Mouse (Mus musculus): ENCODE results near the gene Stx5a. TPM values are rescaled to one million over a fixed set of nuclear protein-coding genes. Genes with fewer than 3 reads are reported as not detected.

Stx5a gene
- 93.3 TPM for polyA plus RNA-seq (2015; fragmentation: Illumina TruSeq; extraction: RNeasy Lipid Tissue Mini Kit (QIAGEN cat#74804); ENCODE audit: low read depth, low replicate concordance)

GRCm38 (mm10) chr19:8741243-8741869, at the start of gene Stx5a:
Gene Stx5a (plus strand): TSS chr19:8741413.

GRCm38 (mm10) chr19:8722907-8723573, 18.2 kb upstream of the Stx5a start, which contains the start of gene Slc3a2:
Gene Slc3a2 (minus strand): TSS chr19:8723369.

GRCm38 (mm10) chr19:8735389-8736159, 5.6 kb upstream of the Stx5a start, which contains the start of gene Wdr74:
Gene Wdr74 (plus strand): TSS chr19:8735827.

GRCm38 (mm10) chr19:8740603-8741002, 610 bp upstream of the Stx5a start, which contains the start of gene 1700092M07Rik:
Gene 1700092M07Rik (plus strand): TSS chr19:8740718.

GRCm38 (mm10) chr19:8756635-8757387, 15.6 kb downstream of the Stx5a start, which contains the start of gene Nxf1:
Gene Nxf1 (plus strand): TSS chr19:8757073.

GRCm38 (mm10) chr19:8770567-8771270, 29.5 kb downstream of the Stx5a start, which contains the start of gene Tmem223:
Gene Tmem223 (plus strand): TSS chr19:8770996.

GRCm38 (mm10) chr19:8774086-8774835, 33.0 kb downstream of the Stx5a start, which contains the start of gene Tmem179b:
Gene Tmem179b (minus strand): TSS chr19:8774467.

GRCm38 (mm10) chr19:8786008-8786781, 45.0 kb downstream of the Stx5a start, which contains the start of gene Taf6l:
Gene Taf6l (minus strand): TSS chr19:8786417.

GRCm38 (mm10) chr19:8798264-8798946, 57.2 kb downstream of the Stx5a start, which contains the start of gene Polr2g:
Gene Polr2g (minus strand): TSS chr19:8798577.

GRCm38 (mm10) chr19:8802130-8802821, 61.1 kb downstream of the Stx5a start, which contains the start of gene Zbtb3:
Gene Zbtb3 (plus strand): TSS chr19:8802555.

Other genes starting within 250 kb of the Stx5a start
- gene Slc22a8, start 150.2 kb upstream of the Stx5a start, polyA plus RNA-seq (2015; fragmentation: Illumina TruSeq; extraction: RNeasy Lipid Tissue Mini Kit (QIAGEN cat#74804); ENCODE audit: low read depth, low replicate concordance) = 13.3 TPM
- 2.3 TPM for gene Slc22a6, start 123.4 kb upstream of the Stx5a start, polyA plus RNA-seq (2015; fragmentation: Illumina TruSeq; extraction: RNeasy Lipid Tissue Mini Kit (QIAGEN cat#74804); ENCODE audit: low read depth, low replicate concordance)
- gene Chrm1, start 77.6 kb upstream of the Stx5a start, polyA plus RNA-seq (2015; fragmentation: Illumina TruSeq; extraction: RNeasy Lipid Tissue Mini Kit (QIAGEN cat#74804); ENCODE audit: low read depth, low replicate concordance) = 78.9 TPM
- 155 TPM for gene Slc3a2, start 18.0 kb upstream of the Stx5a start, polyA plus RNA-seq (2015; fragmentation: Illumina TruSeq; extraction: RNeasy Lipid Tissue Mini Kit (QIAGEN cat#74804); ENCODE audit: low read depth, low replicate concordance)
- 52.0 TPM for gene Wdr74, start 5.6 kb upstream of the Stx5a start, polyA plus RNA-seq (2015; fragmentation: Illumina TruSeq; extraction: RNeasy Lipid Tissue Mini Kit (QIAGEN cat#74804); ENCODE audit: low read depth, low replicate concordance)
- not detected for gene 1700092M07Rik, start 695 bp upstream of the Stx5a start, polyA plus RNA-seq (2015; fragmentation: Illumina TruSeq; extraction: RNeasy Lipid Tissue Mini Kit (QIAGEN cat#74804); ENCODE audit: low read depth, low replicate concordance)
- 89.5 TPM for gene Nxf1, start 15.7 kb downstream of the Stx5a start, polyA plus RNA-seq (2015; fragmentation: Illumina TruSeq; extraction: RNeasy Lipid Tissue Mini Kit (QIAGEN cat#74804); ENCODE audit: low read depth, low replicate concordance)
- 109 TPM for gene Tmem223, start 29.6 kb downstream of the Stx5a start, polyA plus RNA-seq (2015; fragmentation: Illumina TruSeq; extraction: RNeasy Lipid Tissue Mini Kit (QIAGEN cat#74804); ENCODE audit: low read depth, low replicate concordance)
- gene Tmem179b, start 33.1 kb downstream of the Stx5a start, polyA plus RNA-seq (2015; fragmentation: Illumina TruSeq; extraction: RNeasy Lipid Tissue Mini Kit (QIAGEN cat#74804); ENCODE audit: low read depth, low replicate concordance) = 11.0 TPM
- gene Taf6l, start 45.0 kb downstream of the Stx5a start, polyA plus RNA-seq (2015; fragmentation: Illumina TruSeq; extraction: RNeasy Lipid Tissue Mini Kit (QIAGEN cat#74804); ENCODE audit: low read depth, low replicate concordance) = 12.2 TPM
- gene Polr2g, start 57.2 kb downstream of the Stx5a start, polyA plus RNA-seq (2015; fragmentation: Illumina TruSeq; extraction: RNeasy Lipid Tissue Mini Kit (QIAGEN cat#74804); ENCODE audit: low read depth, low replicate concordance) = 206 TPM
- gene Zbtb3, start 61.1 kb downstream of the Stx5a start, polyA plus RNA-seq (2015; fragmentation: Illumina TruSeq; extraction: RNeasy Lipid Tissue Mini Kit (QIAGEN cat#74804); ENCODE audit: low read depth, low replicate concordance) = 4.3 TPM
- 38.9 TPM for gene Ttc9c, start 77.9 kb downstream of the Stx5a start, polyA plus RNA-seq (2015; fragmentation: Illumina TruSeq; extraction: RNeasy Lipid Tissue Mini Kit (QIAGEN cat#74804); ENCODE audit: low read depth, low replicate concordance)
- 102 TPM for gene Hnrnpul2, start 78.6 kb downstream of the Stx5a start, polyA plus RNA-seq (2015; fragmentation: Illumina TruSeq; extraction: RNeasy Lipid Tissue Mini Kit (QIAGEN cat#74804); ENCODE audit: low read depth, low replicate concordance)
- gene AC129217.1, start 88.4 kb downstream of the Stx5a start, polyA plus RNA-seq (2015; fragmentation: Illumina TruSeq; extraction: RNeasy Lipid Tissue Mini Kit (QIAGEN cat#74804); ENCODE audit: low read depth, low replicate concordance) = not detected
- 92.5 TPM for gene Bscl2, start 96.1 kb downstream of the Stx5a start, polyA plus RNA-seq (2015; fragmentation: Illumina TruSeq; extraction: RNeasy Lipid Tissue Mini Kit (QIAGEN cat#74804); ENCODE audit: low read depth, low replicate concordance)
- 191 TPM for gene Gng3, start 97.8 kb downstream of the Stx5a start, polyA plus RNA-seq (2015; fragmentation: Illumina TruSeq; extraction: RNeasy Lipid Tissue Mini Kit (QIAGEN cat#74804); ENCODE audit: low read depth, low replicate concordance)
- 0.82 TPM for gene Lrrn4cl, start 109.4 kb downstream of the Stx5a start, polyA plus RNA-seq (2015; fragmentation: Illumina TruSeq; extraction: RNeasy Lipid Tissue Mini Kit (QIAGEN cat#74804); ENCODE audit: low read depth, low replicate concordance)
- 140 TPM for gene Ubxn1, start 130.1 kb downstream of the Stx5a start, polyA plus RNA-seq (2015; fragmentation: Illumina TruSeq; extraction: RNeasy Lipid Tissue Mini Kit (QIAGEN cat#74804); ENCODE audit: low read depth, low replicate concordance)
- 52.0 TPM for gene Uqcc3, start 139.5 kb downstream of the Stx5a start, polyA plus RNA-seq (2015; fragmentation: Illumina TruSeq; extraction: RNeasy Lipid Tissue Mini Kit (QIAGEN cat#74804); ENCODE audit: low read depth, low replicate concordance)
- gene Lbhd1, start 142.3 kb downstream of the Stx5a start, polyA plus RNA-seq (2015; fragmentation: Illumina TruSeq; extraction: RNeasy Lipid Tissue Mini Kit (QIAGEN cat#74804); ENCODE audit: low read depth, low replicate concordance) = 15.7 TPM
- gene Gm49403, start 142.5 kb downstream of the Stx5a start, polyA plus RNA-seq (2015; fragmentation: Illumina TruSeq; extraction: RNeasy Lipid Tissue Mini Kit (QIAGEN cat#74804); ENCODE audit: low read depth, low replicate concordance) = not detected
- 47.2 TPM for gene 1810009A15Rik, start 147.4 kb downstream of the Stx5a start, polyA plus RNA-seq (2015; fragmentation: Illumina TruSeq; extraction: RNeasy Lipid Tissue Mini Kit (QIAGEN cat#74804); ENCODE audit: low read depth, low replicate concordance)
- not detected for gene Gm49416, start 147.5 kb downstream of the Stx5a start, polyA plus RNA-seq (2015; fragmentation: Illumina TruSeq; extraction: RNeasy Lipid Tissue Mini Kit (QIAGEN cat#74804); ENCODE audit: low read depth, low replicate concordance)
- 12.2 TPM for gene Ints5, start 151.6 kb downstream of the Stx5a start, polyA plus RNA-seq (2015; fragmentation: Illumina TruSeq; extraction: RNeasy Lipid Tissue Mini Kit (QIAGEN cat#74804); ENCODE audit: low read depth, low replicate concordance)
- 81.9 TPM for gene Ganab, start 156.7 kb downstream of the Stx5a start, polyA plus RNA-seq (2015; fragmentation: Illumina TruSeq; extraction: RNeasy Lipid Tissue Mini Kit (QIAGEN cat#74804); ENCODE audit: low read depth, low replicate concordance)
- gene B3gat3, start 179.0 kb downstream of the Stx5a start, polyA plus RNA-seq (2015; fragmentation: Illumina TruSeq; extraction: RNeasy Lipid Tissue Mini Kit (QIAGEN cat#74804); ENCODE audit: low read depth, low replicate concordance) = 219 TPM
- 10.4 TPM for gene Rom1, start 187.9 kb downstream of the Stx5a start, polyA plus RNA-seq (2015; fragmentation: Illumina TruSeq; extraction: RNeasy Lipid Tissue Mini Kit (QIAGEN cat#74804); ENCODE audit: low read depth, low replicate concordance)
- gene Eml3, start 188.1 kb downstream of the Stx5a start, polyA plus RNA-seq (2015; fragmentation: Illumina TruSeq; extraction: RNeasy Lipid Tissue Mini Kit (QIAGEN cat#74804); ENCODE audit: low read depth, low replicate concordance) = 10.3 TPM
- 42.2 TPM for gene Mta2, start 200.5 kb downstream of the Stx5a start, polyA plus RNA-seq (2015; fragmentation: Illumina TruSeq; extraction: RNeasy Lipid Tissue Mini Kit (QIAGEN cat#74804); ENCODE audit: low read depth, low replicate concordance)
- 16.9 TPM for gene Tut1, start 212.4 kb downstream of the Stx5a start, polyA plus RNA-seq (2015; fragmentation: Illumina TruSeq; extraction: RNeasy Lipid Tissue Mini Kit (QIAGEN cat#74804); ENCODE audit: low read depth, low replicate concordance)
- 367 TPM for gene Eef1g, start 225.6 kb downstream of the Stx5a start, polyA plus RNA-seq (2015; fragmentation: Illumina TruSeq; extraction: RNeasy Lipid Tissue Mini Kit (QIAGEN cat#74804); ENCODE audit: low read depth, low replicate concordance)
- 5.2 TPM for gene Ahnak, start 247.9 kb downstream of the Stx5a start, polyA plus RNA-seq (2015; fragmentation: Illumina TruSeq; extraction: RNeasy Lipid Tissue Mini Kit (QIAGEN cat#74804); ENCODE audit: low read depth, low replicate concordance)